Mouse (Mus musculus): ENCODE measurements at regions not wholly inside any gene's neighbourhood (a gene's known extent, or its start where the extent isn't known, plus 50 kb on each side); places are given as distances from the start of the nearest gene placed in this dataset.

DNA sequence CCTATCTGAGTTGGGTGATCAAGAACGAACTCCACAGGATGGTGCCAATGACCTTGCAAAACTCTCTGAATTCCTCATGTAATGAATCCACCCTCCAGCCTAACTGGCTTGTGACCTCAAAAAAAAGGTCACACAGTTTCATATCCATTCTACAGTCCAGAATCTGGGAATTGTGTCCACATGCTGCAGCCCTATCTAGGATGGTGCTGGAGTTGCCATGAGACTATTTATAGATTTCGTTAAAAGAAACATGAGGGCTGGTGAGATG is 89.8 kb downstream of the Fam161a start:
- TF ChIP-seq CTCF (IDR thresholded peaks at IDR 0.05; ENCODE audit: borderline replicate concordance, extremely low read depth, insufficient read depth, insufficient read length) (no peak), POLR2A (IDR thresholded peaks at IDR 0.05; ENCODE audit: borderline replicate concordance, extremely low read depth, insufficient read depth, insufficient read length, poor library complexity, severe bottlenecking) (no peak)

Measured in brain, embryonic 14.5 days (tissue).